Mouse (Mus musculus): ENCODE measurements around the gene Lrrc7.
"Not testable (repeated sequence)": the region's sequence is repeated elsewhere in the genome, so short reads cannot be mapped to it uniquely, and the experiment has no call there.

Gene Lrrc7

DNA sequence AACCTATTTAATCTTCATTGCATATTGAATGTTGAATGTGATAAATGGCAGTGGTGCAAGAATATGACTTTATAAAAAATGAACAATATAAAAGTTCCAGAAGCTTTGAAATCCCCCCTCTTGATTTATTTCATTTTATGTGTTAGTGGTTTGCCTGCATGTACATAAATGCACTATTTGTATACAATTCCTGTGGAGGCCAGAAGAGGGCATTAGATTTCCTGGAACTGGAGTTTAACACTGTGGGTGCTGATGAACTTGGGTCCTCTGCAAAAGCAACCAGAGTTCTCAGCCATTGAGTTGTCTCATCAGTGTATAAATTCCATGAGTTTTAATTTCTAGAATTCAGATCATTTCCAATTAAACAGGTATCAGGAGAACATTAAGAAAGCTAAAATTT lies 397.0 kb downstream of the Lrrc7 start:
- no peak for DNase-seq (ENCODE audit: low spot score)

DNA sequence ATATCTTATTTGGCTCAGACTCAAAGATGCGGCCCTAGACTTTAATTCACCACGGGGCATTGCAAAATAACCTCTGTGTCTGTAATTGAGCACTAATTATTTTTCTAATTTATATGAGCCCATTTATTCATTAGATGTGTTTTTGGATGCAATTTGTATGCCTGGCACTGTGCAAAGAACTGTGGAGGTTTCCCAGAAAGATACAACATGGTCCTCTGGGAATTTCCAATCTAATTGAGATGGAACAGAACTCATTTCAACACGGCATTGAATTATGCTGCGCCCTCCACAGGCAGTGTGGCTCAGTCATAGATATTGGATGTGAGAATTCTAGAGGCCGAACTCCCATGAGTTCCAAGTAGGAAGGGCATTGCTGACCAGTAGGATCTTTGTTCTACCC lies 397.6 kb downstream of the Lrrc7 start:
- DNase-seq (ENCODE audit: low spot score): no peak

DNA sequence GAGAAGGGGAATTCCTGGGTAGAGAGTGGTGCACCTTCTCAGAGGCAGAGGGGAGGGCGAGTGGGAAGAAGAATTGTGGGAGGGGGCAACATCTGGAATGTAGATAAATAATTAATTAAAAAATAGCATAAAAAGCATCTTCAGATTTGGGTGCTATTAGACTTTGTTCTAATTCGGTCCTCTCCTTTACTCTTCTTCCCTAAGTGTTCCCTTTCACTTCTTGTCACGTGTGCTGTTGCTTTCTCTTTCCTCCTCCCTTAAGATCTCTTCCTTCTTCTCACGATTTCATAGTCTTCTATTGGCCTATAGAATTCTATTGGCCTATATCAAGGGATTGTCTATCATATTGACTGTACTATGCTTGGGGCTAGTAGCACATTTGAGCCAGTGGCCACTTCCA lies 398.9 kb downstream of the Lrrc7 start:
- DNase-seq (ENCODE audit: low spot score): no peak

DNA sequence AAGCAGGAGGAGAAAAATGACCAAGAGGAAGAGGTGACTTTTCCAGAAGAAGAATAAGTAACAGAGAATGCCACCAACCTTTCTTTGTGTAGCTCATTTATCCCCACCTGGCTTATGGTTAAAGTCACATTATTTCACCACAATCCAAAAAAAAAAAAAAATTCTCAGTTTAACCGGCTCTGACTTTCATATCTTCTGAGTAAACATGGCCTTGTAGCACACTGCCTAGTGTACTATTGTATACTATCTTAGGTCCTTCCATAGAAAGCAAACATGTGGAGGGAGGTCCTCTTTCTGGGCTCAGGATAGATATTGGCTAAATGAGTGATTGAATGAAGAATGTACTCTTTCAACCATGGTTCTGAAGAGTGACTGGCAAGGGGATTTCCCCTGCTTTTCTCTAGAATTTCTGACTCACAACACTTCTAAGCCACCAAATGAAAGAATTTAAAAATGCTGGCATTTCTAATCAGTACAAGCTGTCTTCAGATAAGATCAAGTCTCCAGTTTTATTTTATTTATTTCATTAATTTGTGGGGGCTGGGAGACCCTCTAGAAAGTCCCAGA lies 400.0 kb downstream of the Lrrc7 start:
- DNase-seq (ENCODE audit: low spot score): no peak

DNA sequence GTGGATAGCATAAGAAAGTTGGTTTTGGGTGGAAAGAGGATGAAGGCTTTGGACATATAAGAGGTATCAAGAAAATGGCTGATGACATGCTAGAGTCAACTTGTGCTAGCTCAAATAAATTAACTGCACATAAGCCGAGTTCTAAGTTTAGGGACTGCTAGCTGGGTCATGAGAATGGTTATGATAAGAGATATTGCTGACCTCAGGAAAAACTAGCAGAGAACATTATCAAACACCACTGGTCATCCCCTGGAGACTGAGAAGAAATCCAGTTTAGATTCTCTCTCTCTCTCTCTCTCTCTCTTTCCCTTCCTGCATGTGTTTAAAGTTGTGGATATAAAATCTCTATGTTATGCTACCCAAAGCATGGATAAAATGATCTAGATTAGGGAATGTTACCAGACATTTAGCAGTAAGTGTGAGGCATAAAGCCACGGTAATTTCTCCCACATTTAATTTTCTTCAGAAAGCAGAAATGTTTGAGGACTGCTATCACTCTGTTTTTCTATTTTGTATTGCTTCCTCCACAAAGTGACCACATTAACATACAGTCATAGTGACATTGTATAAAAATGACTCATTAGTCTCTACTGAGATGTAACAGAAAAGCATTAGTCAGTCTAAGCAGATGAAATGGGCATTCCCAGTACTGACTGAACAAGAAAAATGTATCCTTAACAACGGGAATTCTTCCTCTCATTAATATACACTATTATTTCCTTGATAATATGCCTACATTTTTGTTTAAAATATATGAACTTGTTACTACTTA lies 406.3 kb downstream of the Lrrc7 start:
- no peak for DNase-seq (ENCODE audit: low spot score)

DNA sequence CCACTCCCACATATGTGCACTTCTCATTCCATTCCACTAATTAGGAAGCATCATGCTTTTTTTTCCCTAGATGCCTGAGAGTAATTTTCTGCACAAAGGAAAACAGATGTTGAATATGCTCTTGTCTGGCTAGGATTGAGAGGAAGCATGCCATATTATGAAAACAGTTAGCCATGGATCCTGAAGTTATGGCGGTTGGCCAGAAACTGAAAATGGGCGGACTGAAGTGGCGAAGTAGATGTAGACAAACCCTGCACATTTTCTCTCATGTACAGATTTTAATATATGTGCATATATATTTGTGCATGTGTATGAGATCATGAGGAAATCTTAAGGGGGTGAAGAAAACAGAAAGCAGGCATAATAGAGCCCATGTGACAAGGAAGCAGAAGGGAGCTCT lies 407.9 kb downstream of the Lrrc7 start:
- no peak for DNase-seq (ENCODE audit: low spot score)

DNA sequence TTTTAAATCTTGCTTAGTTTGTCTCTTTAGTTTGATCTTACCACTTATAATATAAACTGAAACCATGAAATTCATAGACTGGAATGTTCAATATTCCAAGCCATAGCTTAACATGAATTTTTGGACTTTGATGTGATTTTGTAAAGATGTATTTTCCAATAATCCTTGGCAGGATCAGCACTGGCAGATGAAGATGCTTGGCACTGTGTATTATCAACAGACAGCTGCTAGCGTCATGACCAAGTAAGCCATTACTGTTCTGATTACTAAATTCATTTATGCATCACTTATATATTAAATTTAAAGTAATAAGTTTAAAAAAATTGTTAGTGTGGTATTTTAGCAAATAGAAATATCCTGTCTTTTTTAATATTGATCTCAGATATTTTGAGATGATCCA lies 413.0 kb downstream of the Lrrc7 start:
- no peak for DNase-seq (ENCODE audit: low spot score)

DNA sequence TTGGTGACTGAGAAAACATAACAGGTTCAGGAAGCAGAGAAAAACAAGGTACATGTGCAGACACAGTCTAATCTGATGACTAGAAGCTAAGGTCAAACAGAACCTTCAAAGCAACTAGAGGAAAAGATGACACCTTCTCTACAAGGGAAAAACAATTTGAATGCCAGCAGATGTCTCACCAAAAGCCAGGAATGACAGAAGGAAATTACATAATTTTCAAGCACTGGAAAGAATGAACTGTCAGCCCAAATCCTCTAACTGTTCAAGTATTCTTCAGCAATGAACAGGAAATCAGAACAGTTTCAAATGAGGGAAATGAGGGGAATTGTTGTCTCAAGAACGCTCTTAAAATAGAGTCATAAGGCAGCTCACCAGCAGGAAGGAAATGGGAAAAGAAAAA lies 421.4 kb downstream of the Lrrc7 start:
- DNase-seq (ENCODE audit: low spot score): no peak

DNA sequence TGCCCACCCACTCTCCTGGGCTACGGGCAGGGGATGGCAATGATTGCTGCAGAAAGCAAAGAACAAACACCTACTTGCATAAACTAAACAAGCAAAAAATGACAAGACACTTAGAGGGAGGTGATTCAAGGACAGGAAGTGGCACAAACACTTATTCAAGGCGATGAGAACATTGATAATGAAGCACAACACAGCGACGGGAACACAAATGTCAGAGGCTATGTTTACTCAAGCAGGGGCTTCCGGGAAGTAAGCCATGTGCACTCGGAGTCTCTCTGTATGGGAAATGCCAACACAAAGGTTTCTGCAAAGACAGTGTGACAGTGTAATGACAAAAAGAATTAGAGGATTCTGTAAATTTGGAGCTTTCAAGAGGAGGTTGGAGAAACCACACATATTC lies 424.2 kb downstream of the Lrrc7 start:
- DNase-seq (ENCODE audit: low spot score): no peak

DNA sequence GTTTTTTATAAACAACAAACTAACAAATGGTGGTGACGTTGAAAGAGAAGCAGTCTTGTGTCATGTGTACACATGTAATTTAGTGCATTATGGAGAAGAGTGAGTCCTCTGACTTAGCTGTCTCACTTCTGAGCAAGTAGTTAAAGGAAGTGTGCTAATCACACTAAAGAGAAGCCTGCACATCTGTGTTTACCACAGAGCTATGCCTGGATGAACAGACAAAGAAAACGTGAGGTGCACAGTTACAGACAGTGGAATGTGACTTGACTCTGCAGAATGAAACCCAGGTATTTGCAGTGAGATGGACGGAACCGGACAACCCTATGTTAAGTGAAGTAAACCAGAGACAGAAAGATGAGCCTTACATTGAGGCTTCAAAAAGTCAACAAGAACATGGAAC lies 430.3 kb downstream of the Lrrc7 start:
- DNase-seq (ENCODE audit: low spot score): no peak

DNA sequence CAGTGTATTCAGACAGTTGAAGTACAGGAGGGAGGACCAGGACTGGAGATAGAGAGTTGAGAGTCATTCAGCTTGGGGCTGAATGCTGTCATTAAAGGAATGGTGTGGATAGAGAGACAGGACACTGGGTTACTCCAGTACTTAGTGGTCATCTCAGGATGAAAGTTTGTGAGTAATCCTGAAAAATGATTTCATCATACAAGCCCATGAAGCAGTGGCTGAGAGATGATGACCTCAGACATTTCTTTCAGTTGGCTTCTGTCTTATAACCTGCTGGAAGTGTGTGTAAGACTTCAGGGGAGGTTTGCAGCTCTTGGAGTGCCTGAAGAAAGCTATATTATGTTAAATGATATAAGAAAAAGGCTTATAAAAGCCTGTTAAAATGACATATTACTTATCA lies 430.8 kb downstream of the Lrrc7 start:
- DNase-seq (ENCODE audit: low spot score): no peak

DNA sequence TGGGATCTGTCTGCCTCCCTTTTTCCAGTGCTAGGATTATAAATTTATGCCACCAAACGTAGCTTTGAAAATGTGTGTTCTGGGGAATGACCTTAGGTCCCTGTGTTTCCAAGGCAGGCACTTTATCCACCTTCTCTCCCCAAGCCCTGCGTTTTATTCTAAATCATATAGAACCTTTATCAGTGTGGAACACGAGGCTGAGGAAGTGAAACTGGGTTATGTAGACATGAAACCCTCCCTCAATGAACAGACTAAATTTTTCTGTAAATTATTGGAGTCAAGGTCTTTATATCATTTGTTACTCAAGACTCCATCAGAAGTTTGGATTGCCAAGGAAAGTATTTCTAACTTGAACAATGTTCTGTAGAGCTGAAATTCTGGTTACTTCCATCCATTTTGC lies 439.1 kb downstream of the Lrrc7 start:
- no peak for DNase-seq (ENCODE audit: low spot score)

DNA sequence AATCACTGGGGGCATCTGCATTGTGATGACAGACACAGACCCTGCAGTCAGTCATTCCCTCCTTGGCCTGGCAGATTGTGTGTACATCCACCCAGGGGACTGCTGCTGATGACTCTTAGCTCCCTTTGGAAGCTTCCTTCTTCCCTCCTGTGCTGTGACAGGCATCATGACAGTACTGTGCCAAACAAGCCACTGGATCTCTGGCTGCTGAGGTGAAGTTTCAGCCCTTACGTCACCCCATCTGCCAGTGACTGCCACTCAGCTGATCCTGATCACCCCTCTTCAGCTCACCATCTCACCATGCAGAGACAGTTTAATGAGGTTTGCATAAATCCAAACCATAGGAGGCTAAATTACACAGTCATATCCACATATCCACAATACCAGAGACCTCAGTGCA lies 456.8 kb downstream of the Lrrc7 start:
- DNase-seq (ENCODE audit: low spot score): no peak

DNA sequence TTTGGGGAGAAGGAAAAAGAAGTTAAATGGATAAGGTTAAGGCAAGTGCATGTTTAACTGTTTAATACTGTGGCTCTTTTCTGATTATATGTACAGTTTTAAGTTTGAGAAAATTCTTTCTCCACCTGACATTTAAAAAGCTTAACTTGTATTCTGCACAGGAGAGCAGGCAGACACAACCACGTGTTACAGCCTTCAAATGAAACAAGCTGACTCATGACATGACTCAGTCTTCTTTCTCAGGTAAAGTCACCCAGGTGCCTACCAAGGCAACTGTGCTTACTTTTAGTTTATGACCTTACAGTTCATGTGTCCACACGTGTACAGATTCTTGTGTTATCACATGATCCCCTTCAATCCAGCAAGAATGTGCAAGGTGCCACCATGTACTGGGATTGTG lies 458.6 kb downstream of the Lrrc7 start:
- no peak for DNase-seq (ENCODE audit: low spot score)

DNA sequence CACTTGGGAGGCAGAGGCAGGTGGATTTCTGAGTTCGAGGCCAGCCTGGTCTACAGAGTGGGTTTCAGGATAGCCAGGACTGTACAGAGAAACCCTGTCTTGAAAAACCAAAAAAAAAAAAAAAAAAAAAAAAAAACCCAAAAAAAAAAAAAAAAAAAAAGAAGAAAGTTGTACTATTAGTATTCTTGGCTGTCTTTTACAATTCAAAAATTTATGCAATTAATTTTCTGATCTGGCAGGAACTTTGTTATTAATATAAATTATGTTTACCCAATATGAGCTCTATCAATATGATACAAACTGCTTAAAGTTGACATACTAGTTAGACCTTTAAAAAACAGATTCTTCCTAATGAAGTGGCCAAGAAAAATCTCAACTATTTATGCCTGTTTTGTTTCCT lies 459.5 kb downstream of the Lrrc7 start:
- not testable (repeated sequence) for DNase-seq (ENCODE audit: low spot score)

DNA sequence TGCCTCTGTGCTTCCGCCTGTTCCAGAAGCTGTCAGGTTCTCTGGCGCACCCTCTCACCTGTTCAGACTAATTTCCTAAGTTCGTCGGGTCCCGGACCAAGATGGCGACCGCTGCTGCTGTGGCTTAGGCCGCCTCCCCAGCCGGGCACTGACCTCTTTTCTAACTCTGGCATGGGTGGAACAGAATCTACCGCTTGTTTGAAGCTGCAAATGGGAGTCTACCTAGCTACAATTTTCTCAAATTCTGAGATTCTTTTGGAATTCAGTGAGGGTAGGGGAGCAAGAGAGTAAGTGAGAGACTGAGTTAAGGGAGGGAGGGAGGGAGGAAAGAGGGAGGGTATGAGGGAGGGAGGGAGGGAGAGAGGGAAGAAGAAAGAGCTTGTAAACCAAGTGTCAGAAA lies 460.0 kb downstream of the Lrrc7 start:
- DNase-seq (ENCODE audit: low spot score): not testable (repeated sequence)

DNA sequence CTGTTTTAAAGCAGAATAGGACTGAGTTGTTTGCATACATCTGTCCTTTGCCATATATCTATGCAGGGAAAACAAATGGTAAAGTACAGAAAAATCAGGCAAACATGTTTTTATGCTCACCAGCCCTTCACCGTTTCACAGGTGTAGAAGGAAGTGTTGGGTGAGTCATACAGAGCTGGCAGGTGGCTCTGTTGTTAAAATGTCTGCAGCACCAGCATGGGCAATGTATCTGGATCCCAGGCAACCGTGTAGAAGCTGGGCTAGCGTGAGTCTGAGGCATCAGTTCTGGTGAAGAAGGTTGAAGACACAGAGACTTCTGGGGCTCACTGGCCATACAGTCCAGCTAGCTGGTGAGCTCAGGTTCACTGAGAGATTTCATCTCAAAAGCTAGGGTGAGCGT lies 468.1 kb downstream of the Lrrc7 start:
- no peak for DNase-seq (ENCODE audit: low spot score)

DNA sequence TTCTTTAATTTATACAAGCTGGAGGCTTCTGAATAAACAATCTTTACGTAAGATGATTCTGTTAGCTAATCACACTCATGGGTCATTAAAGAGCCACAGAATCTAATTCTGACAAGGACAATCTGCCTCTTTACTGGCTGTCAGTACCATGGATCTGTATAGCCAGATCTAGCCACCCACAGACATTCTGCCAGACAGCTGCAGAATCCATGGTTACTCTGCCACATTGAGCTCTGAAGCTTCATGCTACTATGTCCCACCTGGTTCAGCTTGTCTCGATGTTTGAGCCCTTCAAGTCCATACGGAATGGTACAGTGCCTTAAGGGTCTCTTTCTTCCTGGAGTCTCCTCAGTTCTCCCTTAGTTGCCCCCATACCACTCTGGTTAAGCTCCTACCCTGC lies 470.4 kb downstream of the Lrrc7 start:
- DNase-seq (ENCODE audit: low spot score): no peak

DNA sequence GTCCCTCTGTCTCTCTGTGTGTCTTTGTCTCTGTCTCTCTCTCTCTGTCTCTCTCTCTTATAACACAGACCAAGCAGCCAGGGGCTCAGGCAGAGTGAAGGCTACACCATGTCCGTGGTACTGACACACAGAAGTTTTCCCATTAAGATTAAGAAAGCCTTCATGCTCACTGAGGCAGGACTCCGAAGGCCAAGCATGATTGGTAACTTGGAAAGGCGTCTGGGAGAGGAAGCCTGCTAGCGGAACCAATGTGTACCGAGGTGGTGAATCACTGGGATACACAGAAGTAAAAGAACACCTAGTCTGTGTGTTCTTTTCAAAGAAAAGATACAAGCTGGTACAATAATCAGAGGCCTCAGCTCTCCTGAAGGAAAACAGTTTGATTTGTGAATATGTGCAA lies 484.2 kb downstream of the Lrrc7 start:
- no peak for DNase-seq (ENCODE audit: low spot score)

DNA sequence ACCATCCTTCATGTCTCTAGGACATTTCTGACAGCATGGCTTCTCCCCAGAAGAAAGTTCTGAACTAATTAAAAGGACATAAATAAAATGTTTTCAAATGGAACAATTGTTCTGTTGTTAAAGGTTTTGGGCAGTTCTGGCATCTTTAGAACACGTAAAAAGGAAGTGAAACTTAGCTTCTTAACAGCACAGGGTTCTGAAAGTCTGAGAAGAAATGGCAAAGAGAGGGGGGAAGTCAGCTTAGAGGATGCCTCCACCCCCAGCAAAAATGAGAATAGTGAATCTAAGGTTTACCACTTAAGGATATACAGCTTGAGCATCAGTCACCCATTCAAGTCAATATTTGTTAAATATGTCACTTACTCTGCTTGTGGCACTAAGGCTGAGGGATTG lies 484.6 kb downstream of the Lrrc7 start:
- no peak for DNase-seq (ENCODE audit: low spot score)

DNA sequence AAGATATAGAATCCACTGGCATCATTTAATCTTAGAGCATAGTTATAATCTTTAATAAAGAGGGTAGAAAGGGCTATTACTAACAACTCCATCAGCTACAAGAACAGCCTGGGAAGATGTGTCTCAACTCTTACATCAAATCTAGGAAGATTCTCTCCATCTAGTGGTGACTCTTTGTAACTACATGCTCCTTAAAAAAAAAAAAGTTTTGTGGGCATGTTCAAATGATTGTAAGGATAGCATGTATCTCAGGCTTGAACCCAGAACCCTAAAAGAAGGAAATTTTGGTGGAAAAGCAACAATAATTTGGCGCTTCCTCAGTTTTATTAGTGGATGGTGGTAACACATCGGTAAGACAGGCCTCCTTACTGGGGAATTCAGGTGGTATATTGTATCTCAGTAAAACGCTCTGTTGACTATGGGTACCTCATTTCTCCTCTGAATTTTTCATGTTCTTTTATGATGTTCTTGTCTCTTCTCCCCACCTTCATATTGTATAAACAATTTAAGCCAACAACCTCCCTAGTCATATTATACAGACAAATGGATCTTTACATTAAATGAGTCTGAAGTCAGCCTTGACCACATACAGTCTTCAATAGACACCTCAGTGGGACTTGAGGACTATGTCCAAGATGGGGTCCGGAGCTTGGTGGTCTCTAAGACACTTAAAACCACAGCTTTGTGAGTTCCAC lies 485.2 kb downstream of the Lrrc7 start:
- no peak for DNase-seq (ENCODE audit: low spot score)

DNA sequence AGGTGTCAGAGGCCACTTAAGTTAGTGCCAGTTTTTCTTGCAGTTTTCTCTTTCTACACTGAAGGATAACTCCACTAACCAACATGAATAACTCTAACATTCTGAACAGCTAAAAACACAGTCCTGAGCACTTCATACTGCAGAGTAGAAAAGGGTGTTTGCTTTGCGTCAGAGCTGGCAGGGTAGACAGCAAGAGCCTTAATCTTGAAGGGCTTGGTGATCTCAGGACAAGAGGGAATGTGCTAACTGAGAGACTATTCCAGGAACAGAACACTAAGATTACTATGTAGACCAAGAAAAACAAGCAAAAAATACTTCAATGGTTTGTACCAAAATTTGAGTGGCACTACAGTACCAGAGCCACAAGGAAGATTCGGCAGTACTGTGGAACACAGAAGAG lies 487.0 kb downstream of the Lrrc7 start:
- no peak for DNase-seq (ENCODE audit: low spot score)

DNA sequence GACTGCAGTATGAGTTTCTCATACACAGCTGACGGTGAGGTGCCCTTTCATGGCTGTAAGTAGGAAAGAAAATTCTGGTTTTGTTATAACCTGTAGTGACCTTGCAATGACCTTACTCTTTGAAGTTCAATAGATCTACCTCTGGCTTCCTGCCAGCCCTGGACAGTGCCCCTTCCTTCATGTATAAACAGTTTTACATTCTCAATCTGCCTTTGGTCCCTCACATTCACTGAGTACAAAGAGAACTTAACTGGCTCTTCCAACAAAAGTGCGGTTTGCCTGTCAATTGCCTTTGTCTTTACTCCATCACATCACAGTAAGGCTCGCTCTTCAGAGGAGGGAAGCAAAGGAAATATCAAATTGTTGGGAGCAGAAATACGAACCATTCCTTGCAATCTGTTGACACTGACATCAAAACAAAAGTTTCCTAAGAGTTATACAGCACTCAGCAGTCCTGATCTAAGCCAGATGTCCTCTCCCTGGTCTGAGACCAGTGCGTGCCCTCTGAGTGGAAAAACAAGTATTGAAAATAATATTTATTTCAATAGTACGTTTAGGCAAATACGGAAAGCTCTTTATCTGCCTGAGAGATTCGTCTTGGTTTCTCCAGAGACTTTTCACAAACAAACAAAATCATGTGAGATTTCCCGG lies 493.3 kb downstream of the Lrrc7 start:
- no peak for DNase-seq (ENCODE audit: low spot score)

Measured in T-cell, adult 2 months (primary cell).